Mouse (Mus musculus): Measurements from ENCODE around the gene Gm21943.
"Not testable (repeated sequence)": the region's sequence is repeated elsewhere in the genome, so short reads cannot be mapped to it uniquely, and the experiment has no call there.

The Gm21943 gene

DNA sequence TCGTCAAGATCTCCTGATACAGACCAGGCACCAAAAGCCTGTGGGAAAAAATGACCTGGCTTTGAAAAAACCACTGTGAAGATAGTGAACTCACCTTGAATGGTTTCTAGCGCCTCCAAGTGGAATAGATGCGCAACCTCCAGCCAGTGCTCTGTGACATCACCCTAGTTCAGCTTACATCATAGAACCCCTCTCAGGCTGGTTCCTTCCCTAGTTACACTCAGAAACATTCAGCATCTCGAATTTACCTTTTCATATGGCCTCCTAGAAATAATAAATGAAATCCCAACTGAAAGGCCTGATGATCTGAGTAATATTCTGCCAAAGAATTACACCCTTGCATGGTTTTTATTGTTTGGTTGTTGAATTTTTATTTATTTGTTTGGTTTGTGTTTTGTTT is at the start of gene Gm21943:
TSS of gene Gm21943 (minus strand) at position 101 of the 400 bp plus-strand sequence.
- not testable (repeated sequence) for DNase-seq

All from kidney, postnatal 10 days (tissue).